Mouse (Mus musculus): ENCODE data around the gene Fer. TPM values are rescaled to one million over a fixed set of nuclear protein-coding genes. Genes with fewer than 3 reads are reported as not detected.

The Fer gene
- total RNA-seq, 2 experiments from 2014 or later, result 16.4 TPM

DNA sequence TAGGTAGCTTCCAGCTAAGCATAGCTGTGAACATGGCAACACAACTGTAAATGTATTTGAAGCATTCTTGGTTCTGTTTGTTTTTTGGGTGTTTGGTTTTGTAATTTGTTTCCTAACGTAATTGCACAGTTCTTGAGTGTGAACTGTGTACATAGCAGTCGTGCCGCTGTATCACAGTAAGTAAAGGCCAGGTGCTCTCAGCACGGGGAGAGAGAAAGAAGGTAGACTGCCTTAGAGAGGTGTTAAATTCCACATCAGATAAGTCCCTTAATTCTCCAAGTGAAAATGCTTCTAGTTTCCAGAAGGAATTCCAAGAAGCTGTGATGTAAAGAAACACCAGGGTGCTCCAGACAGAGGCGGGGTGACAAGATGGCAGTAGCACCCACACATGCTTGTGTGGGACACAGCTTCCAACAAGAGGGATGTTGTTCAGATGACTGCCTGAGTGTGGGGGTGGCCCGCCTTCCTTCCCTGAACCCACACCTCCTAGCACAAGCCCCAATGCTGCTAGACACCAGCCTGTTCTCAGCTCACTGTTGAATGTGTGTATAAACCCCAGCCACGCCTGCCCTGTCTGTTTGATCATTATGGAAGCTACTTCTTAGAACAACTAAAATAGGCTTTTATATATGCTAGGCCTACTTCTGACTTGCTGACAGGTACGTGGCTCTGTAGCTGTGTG, 275.3 kb downstream of the Fer start:
- no peak for DNase-seq (ENCODE audit: low spot score in 2 of 2)

DNA sequence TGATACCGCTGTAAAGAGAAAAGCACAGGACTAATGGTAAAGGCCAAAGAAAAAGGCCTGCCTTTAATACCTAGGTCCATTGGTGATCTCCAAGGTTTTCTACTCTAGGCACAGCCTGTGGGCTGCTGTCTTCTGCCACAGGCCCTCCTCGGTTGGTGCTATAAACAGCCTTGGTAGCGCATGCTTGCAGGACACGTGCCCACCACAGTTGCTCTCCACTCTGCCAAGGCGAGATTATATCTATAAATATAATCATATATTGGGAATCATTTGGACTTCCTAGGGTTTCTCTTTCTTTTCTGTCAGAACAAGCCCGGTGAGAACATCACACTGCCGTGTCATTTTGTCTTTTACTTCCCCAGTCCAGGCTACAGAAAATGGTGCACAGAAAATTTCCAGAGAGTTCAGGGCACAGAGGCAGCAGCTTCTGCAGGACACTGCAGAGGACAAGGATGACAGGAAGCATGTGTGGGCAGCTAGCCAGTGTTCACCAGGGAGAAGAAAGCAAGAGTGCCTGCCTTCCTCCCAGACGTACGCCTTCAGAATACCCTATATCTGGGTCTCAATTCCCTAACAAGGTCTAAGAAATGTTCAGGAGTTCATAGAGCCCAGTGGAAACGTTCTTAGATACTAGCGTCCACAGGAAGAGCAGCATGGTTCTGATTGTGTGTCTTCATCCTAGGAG, 276.5 kb downstream of the Fer start:
- no peak for DNase-seq (ENCODE audit: low spot score in 2 of 2)

DNA sequence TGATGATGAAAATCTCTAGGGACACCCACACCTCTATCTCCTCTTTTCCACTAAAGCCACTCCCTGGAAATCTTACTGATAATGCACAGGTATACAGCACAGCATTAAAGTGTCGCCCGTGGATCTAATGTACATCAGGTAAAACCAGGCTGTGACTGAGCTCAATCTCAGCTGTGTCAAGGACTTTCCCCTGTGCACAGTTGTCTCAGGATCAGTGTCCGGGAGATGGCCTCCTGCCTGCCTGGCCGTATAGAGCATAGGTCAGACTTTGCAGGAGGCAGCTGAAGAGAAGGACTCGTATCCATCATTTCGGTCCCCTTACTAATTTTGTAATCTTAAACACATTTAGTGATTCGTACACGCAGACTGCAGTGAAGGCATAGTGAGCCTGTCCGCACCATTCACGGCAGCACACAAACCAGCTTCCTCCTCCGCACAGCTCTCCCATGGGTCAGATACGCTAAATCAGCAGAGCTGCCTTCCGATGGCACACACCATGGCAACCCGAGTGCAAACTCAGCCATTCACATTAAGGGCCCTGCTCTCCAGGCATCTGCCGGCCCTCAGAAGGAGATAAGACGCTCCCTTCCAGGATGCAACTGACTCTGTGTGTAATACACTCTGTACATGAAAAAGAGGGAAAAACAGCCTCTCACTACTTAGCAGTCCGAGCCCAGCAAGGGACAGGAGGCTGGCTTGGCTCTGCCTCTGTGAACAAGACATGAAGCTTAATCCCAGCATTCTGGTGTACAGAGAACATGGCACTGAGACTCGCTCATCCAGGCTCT, 277.4 kb downstream of the Fer start:
- no peak for DNase-seq (ENCODE audit: low spot score in 2 of 2)

DNA sequence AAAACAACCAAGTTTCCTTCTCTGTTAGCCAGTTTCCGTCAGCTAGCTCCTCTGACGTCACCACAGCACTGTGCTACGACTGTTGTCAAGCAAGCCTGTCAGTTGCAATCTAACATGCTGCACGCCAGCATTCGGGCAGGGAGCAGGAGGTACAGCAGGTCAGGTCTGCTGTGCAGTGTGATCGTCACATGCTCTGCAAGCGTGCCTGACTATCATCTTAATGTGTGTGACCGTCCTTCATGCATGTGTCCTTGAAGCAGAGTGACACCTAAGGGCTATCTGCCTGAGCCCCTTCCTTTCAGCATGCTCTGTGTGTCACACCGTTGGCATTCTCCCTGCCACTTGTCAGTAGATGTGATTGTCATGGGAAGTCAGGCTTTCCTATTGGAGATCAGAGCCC, 279.0 kb downstream of the Fer start:
- no peak for DNase-seq (ENCODE audit: low spot score in 2 of 2)

DNA sequence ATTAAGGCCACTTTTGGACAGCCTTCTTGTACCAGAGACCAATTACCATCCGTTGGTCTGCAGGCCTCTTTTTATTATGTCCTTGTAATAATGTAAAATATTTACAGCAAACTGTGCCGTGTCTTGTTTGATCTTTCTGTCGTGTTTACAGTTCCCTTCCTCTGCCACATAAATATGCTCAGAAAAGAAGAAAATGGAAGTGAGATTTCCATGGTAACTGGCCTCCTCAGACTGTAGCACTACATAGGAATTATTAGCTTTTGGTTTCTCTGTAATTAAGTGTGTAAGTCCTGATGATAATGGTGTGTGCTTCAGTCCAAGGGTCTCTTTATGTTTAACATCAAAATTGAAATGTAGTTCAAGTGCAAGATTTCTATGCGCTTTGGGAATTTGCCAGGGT, 283.5 kb downstream of the Fer start:
- no peak for DNase-seq (ENCODE audit: low spot score in 2 of 2)

DNA sequence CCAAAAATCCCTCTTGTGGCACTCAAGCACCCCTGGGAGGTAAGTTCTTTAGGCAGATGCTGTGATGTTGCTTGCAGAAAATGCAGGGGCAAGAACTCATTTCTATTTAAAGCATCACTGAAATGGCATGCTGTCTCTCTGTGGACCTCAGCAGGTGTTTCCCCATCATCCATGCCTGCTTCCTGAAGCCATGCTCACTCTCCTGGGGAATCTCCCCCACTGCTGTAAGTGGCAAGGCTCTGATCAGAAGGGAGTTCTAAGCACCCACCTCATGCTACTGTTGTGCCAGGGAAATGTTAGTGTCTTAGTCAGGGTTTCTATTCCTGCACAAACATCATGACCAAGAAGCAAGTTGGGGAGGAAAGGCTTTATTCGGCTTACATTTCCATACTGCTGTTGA, 287.9 kb downstream of the Fer start:
- no peak for DNase-seq (ENCODE audit: low spot score in 2 of 2)

DNA sequence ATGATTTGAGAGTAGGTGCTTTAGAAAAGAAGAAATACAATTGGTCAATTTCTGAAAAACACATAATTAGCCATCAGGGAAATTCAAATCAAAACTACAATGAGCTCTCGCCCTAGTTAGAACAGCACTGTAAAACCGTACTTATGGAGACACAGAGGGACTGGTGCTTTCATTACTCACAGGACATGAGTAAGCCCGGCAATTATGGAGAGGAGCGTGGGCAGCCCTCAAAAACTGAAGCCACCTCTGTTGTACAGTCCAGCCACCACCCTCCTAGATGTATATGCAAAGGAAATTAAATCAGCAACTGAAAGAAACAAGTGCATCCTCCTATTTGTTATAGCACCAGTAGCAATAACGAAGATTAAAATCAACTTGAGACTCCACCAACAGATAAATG, 304.9 kb downstream of the Fer start:
- no peak for DNase-seq (ENCODE audit: low spot score in 2 of 2)

DNA sequence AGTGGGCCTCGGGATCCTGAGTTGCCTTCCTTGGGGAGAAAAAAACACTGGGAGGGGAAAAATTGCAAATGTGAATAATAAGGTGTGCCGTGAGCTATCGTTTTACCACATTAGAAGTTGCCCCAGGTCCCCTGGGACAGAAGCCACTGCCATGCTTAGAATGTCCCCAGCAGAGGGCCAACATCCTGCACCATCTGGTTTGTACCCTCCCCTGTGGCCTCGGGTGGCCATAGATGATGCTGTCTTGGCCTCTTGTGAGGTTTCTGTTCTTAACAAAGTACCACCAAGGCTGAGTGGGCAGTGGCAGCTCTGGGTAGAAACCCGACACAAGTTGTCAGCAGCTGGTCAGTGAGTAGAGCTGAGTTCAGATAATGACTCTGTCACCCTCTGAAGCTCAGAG, 307.2 kb downstream of the Fer start:
- DNase-seq (ENCODE audit: low spot score in 2 of 2), result no peak

DNA sequence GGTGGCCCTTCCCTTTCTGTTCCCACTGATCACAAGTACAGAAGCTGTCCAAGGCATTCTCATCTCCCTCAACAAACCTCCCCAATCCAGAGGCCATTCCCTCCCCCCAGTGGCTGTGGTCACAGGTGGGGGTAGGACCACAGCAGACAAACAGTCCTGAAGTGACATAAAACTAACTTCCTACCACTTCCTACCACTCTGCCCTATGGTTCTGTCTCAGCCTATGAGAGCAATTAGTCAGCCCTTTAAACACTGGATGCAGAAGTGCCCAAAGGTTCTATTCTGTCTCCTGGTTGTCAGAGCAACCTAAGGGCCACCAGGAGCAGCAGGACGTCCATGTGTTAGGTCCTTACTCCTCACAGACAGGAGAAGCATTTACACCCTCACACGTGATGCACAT, 309.6 kb downstream of the Fer start:
- no peak for DNase-seq (ENCODE audit: low spot score in 2 of 2)

DNA sequence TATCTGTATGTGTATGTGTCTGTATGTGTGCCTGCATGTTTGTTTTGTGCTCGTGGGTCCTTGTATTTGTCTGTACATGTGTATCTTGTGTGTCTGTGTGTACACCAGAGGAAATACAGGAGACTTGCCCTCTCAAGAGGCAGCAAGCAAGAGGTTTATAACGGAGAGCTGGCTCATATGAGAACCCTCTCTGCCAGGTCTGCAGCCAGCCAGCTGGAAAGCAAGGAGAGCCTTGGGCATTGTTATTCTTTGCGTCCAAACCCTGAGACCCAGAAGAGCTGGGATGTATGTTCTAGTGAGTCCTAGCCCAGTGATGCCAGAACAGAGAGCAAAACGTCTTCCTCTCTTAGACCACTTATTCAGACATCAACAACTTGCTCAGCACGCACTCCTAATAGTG, 317.7 kb downstream of the Fer start:
- no peak for DNase-seq (ENCODE audit: low spot score in 2 of 2)

DNA sequence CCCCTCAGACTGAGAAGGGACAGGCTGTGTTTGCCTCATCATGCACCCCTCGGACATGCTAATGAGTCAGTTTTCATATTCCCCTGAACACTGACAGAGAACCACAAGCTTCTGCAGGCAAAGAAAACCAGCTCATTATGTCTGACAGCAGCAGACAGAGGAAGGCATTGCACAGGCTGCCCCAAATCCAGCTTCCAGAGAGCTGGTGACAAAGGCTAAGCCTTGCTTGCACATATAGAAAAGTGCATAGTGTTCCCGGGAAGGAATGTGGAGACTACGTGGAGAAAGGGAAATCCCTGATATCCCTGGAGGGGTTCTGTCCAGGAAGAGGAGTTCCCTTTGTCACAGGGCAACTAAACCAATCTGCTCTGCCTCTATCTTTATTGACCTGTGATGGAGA, 318.4 kb downstream of the Fer start:
- DNase-seq (ENCODE audit: low spot score in 2 of 2), result no peak

DNA sequence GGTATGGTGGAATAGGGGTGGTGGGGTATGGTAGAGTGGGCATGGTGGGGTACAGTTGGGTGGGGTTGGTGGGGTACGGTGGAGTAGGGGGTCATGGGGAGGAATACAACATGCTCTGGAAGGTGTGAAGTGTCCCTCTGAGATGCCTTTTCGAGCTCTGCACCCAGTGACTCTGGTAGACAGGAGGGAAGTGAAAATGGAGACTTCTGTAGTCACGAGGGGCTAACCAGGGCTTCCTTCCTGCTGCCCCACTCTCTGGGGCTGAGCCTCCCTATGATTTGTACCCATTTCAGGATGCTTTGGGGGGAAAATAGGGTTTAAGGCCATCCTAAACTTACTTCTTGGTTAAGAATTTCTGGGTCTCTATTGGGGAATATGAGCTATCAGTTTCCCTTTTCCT, 319.7 kb downstream of the Fer start:
- DNase-seq (ENCODE audit: low spot score in 2 of 2), result no peak

DNA sequence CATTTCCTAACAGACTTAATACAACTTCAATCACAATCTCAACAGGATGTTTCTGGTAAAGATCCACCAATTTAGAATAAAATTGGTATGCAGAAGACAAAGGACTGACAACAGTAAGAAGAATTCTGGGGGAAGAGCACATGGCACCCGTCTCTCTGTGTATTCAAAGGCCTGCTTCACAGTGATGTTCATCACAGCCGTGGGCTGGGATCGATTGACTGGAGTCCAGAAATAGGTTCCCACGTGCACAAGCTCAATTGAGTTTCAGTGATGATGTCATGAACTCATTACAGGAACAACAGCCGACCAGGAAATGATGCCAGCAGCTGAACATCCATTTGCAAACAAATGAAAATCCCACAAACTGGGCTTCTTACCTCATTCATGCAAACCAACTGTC, 320.3 kb downstream of the Fer start:
- no peak for DNase-seq (ENCODE audit: low spot score in 2 of 2)

Other genes starting within 250 kb of the Fer start
- 1 to 10 TPM in 1 of 2 experiments, not detected in 1; 1.2 TPM for gene A930002H24Rik, start 729 bp downstream of the Fer start, total RNA-seq (2021)

Data from adrenal gland, adult 18-20 months (tissue).